Mouse (Mus musculus): ENCODE measurements at regions not wholly inside any gene's neighbourhood (a gene's known extent, or its start where the extent isn't known, plus 50 kb on each side); places are given as distances from the start of the nearest gene placed in this dataset.

DNA sequence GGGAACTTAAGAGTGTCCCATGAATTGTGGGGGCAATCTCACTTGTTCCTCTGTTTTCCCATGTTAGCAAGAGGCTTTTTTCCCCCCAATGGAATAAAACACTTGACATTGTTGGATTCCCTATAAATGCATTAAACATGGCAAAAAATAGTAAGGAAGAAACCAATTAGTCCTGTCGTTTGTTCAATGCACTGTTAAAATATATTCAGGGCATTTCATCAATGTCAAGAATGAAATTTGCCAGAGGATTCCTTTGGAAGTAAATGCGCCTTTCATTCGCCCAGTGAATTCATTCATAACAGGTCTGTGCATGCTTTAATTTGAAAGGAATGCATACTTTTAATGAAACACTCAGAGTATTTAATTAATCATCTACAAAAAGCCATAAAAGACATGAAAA is 172.5 kb upstream of the Hmga2 start:
- no peak for TF ChIP-seq POLR2A (IDR thresholded peaks at IDR 0.05; ENCODE audit: insufficient read length, low read depth)
- no peak for TF ChIP-seq TCF12 (IDR thresholded peaks at IDR 0.05; ENCODE audit: insufficient read depth, poor library complexity, severe bottlenecking)
- no peak for TF ChIP-seq CEBPB (IDR thresholded peaks at IDR 0.05; ENCODE audit: insufficient read depth, poor library complexity, severe bottlenecking)
- no peak for TF ChIP-seq E2F4 (IDR thresholded peaks at IDR 0.05; ENCODE audit: insufficient read depth)
- no peak for TF ChIP-seq USF1 (IDR thresholded peaks at IDR 0.05; ENCODE audit: low read depth)
- TF ChIP-seq POLR2AphosphoS2 (IDR thresholded peaks at IDR 0.05; ENCODE audit: insufficient read length, low read depth): no peak
- TF ChIP-seq TCF3 (IDR thresholded peaks at IDR 0.05; ENCODE audit: insufficient read length, low read depth): no peak
- no peak for TF ChIP-seq REST (IDR thresholded peaks at IDR 0.05; ENCODE audit: insufficient read depth, insufficient read length)
